8 mouse cellular contexts compared by ENCODE assay signal in genomic region chr2:168553541-168553961, GRCm38 (mm10). TPM values are rescaled to one million over a fixed set of nuclear protein-coding genes. Genes with fewer than 3 reads are reported as not detected.
DNase-seq lines count a peak whose midpoint lies in the region; ATAC-seq and TF ChIP-seq lines count a peak whose summit lies in the region.

No protein-coding gene starts in this region.

- peaks cover 48% of the 10 kb centered on the region for H3K27me3 ChIP-seq in midbrain, embryonic 10.5 days (ENCODE audit: low read depth, poor library complexity, severe bottlenecking)
- H3K27me3 ChIP-seq in midbrain, embryonic 11.5 days (ENCODE audit: control insufficient read depth, insufficient read depth, low read length): no peaks in the 10 kb centered on the region
- H3K27me3 ChIP-seq in heart, postnatal 0 days (ENCODE audit: control insufficient read depth, insufficient read depth, low read length): no peaks in the 10 kb centered on the region
- H3K27me3 ChIP-seq in liver, embryonic 16.5 days (ENCODE audit: control insufficient read depth, insufficient read depth, low read depth, low read length): peaks cover 7% of the 10 kb centered on the region; the same call in 1 of the 2 replicates
- no peaks in the 10 kb centered on the region for H3K27me3 ChIP-seq in stomach, embryonic 16.5 days (ENCODE audit: control insufficient read depth, insufficient read depth, low read length)
- no peaks in the 10 kb centered on the region for H3K27me3 ChIP-seq in forebrain, postnatal 0 days (ENCODE audit: insufficient read depth, low read length)

- TF ChIP-seq EP300 in heart, postnatal 0 days (IDR thresholded peaks at IDR 0.05; ENCODE audit: low read depth): no peak

- 67% methylated on average over 18 of the region's 18 CpGs for WGBS in midbrain, embryonic 10.5 days
- WGBS in midbrain, embryonic 11.5 days: 66% methylated on average over 18 of the region's 18 CpGs
- WGBS in heart, postnatal 0 days: 23% methylated on average over 18 of the region's 18 CpGs
- WGBS in liver, embryonic 16.5 days (ENCODE audit: insufficient replicate concordance): 6% methylated on average over 18 of the region's 18 CpGs
- 23% methylated on average over 18 of the region's 18 CpGs for WGBS in stomach, embryonic 16.5 days
- 50% methylated on average over 18 of the region's 18 CpGs for WGBS in forebrain, postnatal 0 days

- no peaks in the 10 kb centered on the region for H3K9me3 ChIP-seq in midbrain, embryonic 10.5 days (replicated peaks)
- no peaks in the 10 kb centered on the region for H3K9me3 ChIP-seq in midbrain, embryonic 11.5 days (ENCODE audit: control insufficient read depth, low read length)
- H3K9me3 ChIP-seq in heart, postnatal 0 days (replicated peaks; ENCODE audit: control insufficient read depth, low read length): no peaks in the 10 kb centered on the region
- H3K9me3 ChIP-seq in liver, embryonic 16.5 days (replicated peaks; ENCODE audit: control insufficient read depth, low read length): no peaks in the 10 kb centered on the region
- H3K9me3 ChIP-seq in stomach, embryonic 16.5 days (replicated peaks; ENCODE audit: control insufficient read depth, low read length): no peaks in the 10 kb centered on the region
- no peaks in the 10 kb centered on the region for H3K9me3 ChIP-seq in forebrain, postnatal 0 days (ENCODE audit: low read length)

- no peak overlapping the region for H3K9ac ChIP-seq in midbrain, embryonic 11.5 days (ENCODE audit: low read length)
- no peak overlapping the region; the same call in 1 of the 2 replicates for H3K9ac ChIP-seq in heart, postnatal 0 days (replicated peaks; ENCODE audit: low read depth, low read length)
- H3K9ac ChIP-seq in liver, embryonic 16.5 days (ENCODE audit: low read depth, low read length): no peak overlapping the region
- H3K9ac ChIP-seq in stomach, embryonic 16.5 days (ENCODE audit: low read length): 0 out of 2 replicates have a peak overlapping the region, but pooled peaks have one; percentile 1
- no peak overlapping the region for H3K9ac ChIP-seq in forebrain, postnatal 0 days

- H3K4me2 ChIP-seq in midbrain, embryonic 11.5 days: no peak overlapping the region
- 0 out of 2 replicates have a peak overlapping the region, but pooled peaks have one; percentile 28 for H3K4me2 ChIP-seq in heart, postnatal 0 days (ENCODE audit: low read depth, low read length)
- H3K4me2 ChIP-seq in liver, embryonic 16.5 days (ENCODE audit: low read depth, low read length): no peak overlapping the region
- H3K4me2 ChIP-seq in stomach, embryonic 16.5 days (ENCODE audit: low read depth, low read length): no peak overlapping the region
- no peak overlapping the region for H3K4me2 ChIP-seq in forebrain, postnatal 0 days (ENCODE audit: low read depth)

- no peak for DNase-seq in midbrain, embryonic 10.5 days (ENCODE audit: low spot score)
- no peak for DNase-seq in midbrain, embryonic 11.5 days (ENCODE audit: low spot score, missing footprints)
- DNase-seq in heart, postnatal 0 days (ENCODE audit: low spot score): no peak
- DNase-seq in MN1 (ENCODE audit: low spot score): no peak
- no peak for DNase-seq in forebrain, postnatal 0 days
- no peak for DNase-seq in layer of hippocampus, postnatal 10 days (ENCODE audit: low spot score in 2 of 2)

- H3K4me3 ChIP-seq in midbrain, embryonic 10.5 days: no peak overlapping the region
- no peak overlapping the region for H3K4me3 ChIP-seq in midbrain, embryonic 11.5 days (ENCODE audit: low read depth, low read length)
- H3K4me3 ChIP-seq in heart, postnatal 0 days (ENCODE audit: low read depth, low read length): no peak overlapping the region
- H3K4me3 ChIP-seq in liver, embryonic 16.5 days (ENCODE audit: low read depth, low read length): no peak overlapping the region
- no peak overlapping the region for H3K4me3 ChIP-seq in stomach, embryonic 16.5 days (replicated peaks; ENCODE audit: low read length)
- no peak overlapping the region for H3K4me3 ChIP-seq in forebrain, postnatal 0 days (ENCODE audit: low read depth, low read length)

- no peak for ATAC-seq in midbrain, embryonic 11.5 days (ENCODE audit: low FRiP score)
- ATAC-seq in heart, postnatal 0 days (ENCODE audit: insufficient read depth, low read depth): peak; percentile 24; the same call in 1 of the 2 replicates
- peak; percentile 18 for ATAC-seq in liver, embryonic 16.5 days (ENCODE audit: low read depth)
- ATAC-seq in stomach, embryonic 16.5 days (ENCODE audit: insufficient read depth, low FRiP score): peak; percentile 26; the same call in 1 of the 2 replicates
- no peak for ATAC-seq in forebrain, postnatal 0 days

- no peaks in the 10 kb centered on the region for H3K36me3 ChIP-seq in midbrain, embryonic 10.5 days
- no peaks in the 10 kb centered on the region for H3K36me3 ChIP-seq in midbrain, embryonic 11.5 days (ENCODE audit: control insufficient read depth, insufficient read depth, low read length)
- no peaks in the 10 kb centered on the region for H3K36me3 ChIP-seq in heart, postnatal 0 days (replicated peaks; ENCODE audit: control insufficient read depth, insufficient read depth, low read length)
- no peaks in the 10 kb centered on the region for H3K36me3 ChIP-seq in liver, embryonic 16.5 days (ENCODE audit: control insufficient read depth, insufficient read depth)
- H3K36me3 ChIP-seq in stomach, embryonic 16.5 days (ENCODE audit: control insufficient read depth, insufficient read depth, low read length): no peaks in the 10 kb centered on the region
- no peaks in the 10 kb centered on the region for H3K36me3 ChIP-seq in forebrain, postnatal 0 days (ENCODE audit: insufficient read depth)

- TF ChIP-seq CTCF in heart, postnatal 0 days (IDR thresholded peaks at IDR 0.05; ENCODE audit: low read depth): no peak
- TF ChIP-seq CTCF in forebrain, postnatal 0 days (IDR thresholded peaks at IDR 0.05; ENCODE audit: low read depth): no peak

- H3K4me1 ChIP-seq in midbrain, embryonic 10.5 days: peaks cover 69% of the 10 kb centered on the region
- H3K4me1 ChIP-seq in midbrain, embryonic 11.5 days (ENCODE audit: control insufficient read depth, insufficient read depth, low read length): peaks cover 6% of the 10 kb centered on the region
- peaks cover 40% of the 10 kb centered on the region for H3K4me1 ChIP-seq in heart, postnatal 0 days (ENCODE audit: control insufficient read depth, insufficient read depth)
- H3K4me1 ChIP-seq in liver, embryonic 16.5 days (ENCODE audit: control insufficient read depth, low read depth, low read length): no peaks in the 10 kb centered on the region; the same call in none of the 2 replicates
- H3K4me1 ChIP-seq in stomach, embryonic 16.5 days (ENCODE audit: control insufficient read depth, insufficient read depth, low read length): peaks cover 43% of the 10 kb centered on the region
- H3K4me1 ChIP-seq in forebrain, postnatal 0 days (ENCODE audit: insufficient read depth): no peaks in the 10 kb centered on the region

- peak overlapping the region; percentile 38; the same call in 1 of the 2 replicates for H3K27ac ChIP-seq in midbrain, embryonic 10.5 days (replicated peaks)
- no peak overlapping the region for H3K27ac ChIP-seq in midbrain, embryonic 11.5 days (ENCODE audit: low read depth, low read length)
- no peak overlapping the region for H3K27ac ChIP-seq in heart, postnatal 0 days (ENCODE audit: low read depth)
- H3K27ac ChIP-seq in liver, embryonic 16.5 days (ENCODE audit: low read length): no peak overlapping the region
- H3K27ac ChIP-seq in stomach, embryonic 16.5 days (ENCODE audit: low read length): no peak overlapping the region
- H3K27ac ChIP-seq in forebrain, postnatal 0 days (ENCODE audit: low read depth, low read length): no peak overlapping the region

RNA-seq across cellular contexts. Expression of gene Nfatc2, which starts 47.9 kb away (rescaled TPM):
- 0.54 and 0.61 TPM in 2 replicates for polyA plus RNA-seq in midbrain, embryonic 10.5 days (2016; fragmentation: Nextera tagmentation; extraction: Ambion mirVana)
- polyA plus RNA-seq in midbrain, embryonic 11.5 days (2014; fragmentation: Nextera tagmentation; extraction: Ambion mirVana): 0.66 and 0.72 TPM in 2 replicates
- 7.4 and 10.1 TPM in 2 replicates for total RNA-seq in heart, postnatal 0 days (2014; rRNA removed; ENCODE audit: low replicate concordance)
- 7.3 and 8.2 TPM in 2 replicates for polyA plus RNA-seq in heart, postnatal 0 days (2015; fragmentation: Nextera tagmentation; extraction: Ambion mirVana)
- polyA plus RNA-seq in liver, embryonic 16.5 days (2015; fragmentation: Nextera tagmentation; extraction: Ambion mirVana): 0.09 and 0.25 TPM in 2 replicates
- polyA plus RNA-seq in stomach, embryonic 16.5 days (2015; fragmentation: Nextera tagmentation; extraction: Ambion mirVana): 3.1 and 3.3 TPM in 2 replicates
- total RNA-seq in forebrain, postnatal 0 days (2014; rRNA removed): 2.1 and 3.1 TPM in 2 replicates
- polyA plus RNA-seq in forebrain, postnatal 0 days (2015; fragmentation: Nextera tagmentation; extraction: Ambion mirVana): 2.0 and 3.2 TPM in 2 replicates
- 10 to 100 TPM; 18.6 to 20.5 TPM for total RNA-seq in layer of hippocampus, postnatal 10 days (2021)

Comparison
In these comparisons a context has a peak if more than half of its experiments do, and no peak if none do; other contexts are left out.
1. ATAC-seq: peak in heart, postnatal 0 days (single experiment), liver, embryonic 16.5 days (single experiment) and stomach, embryonic 16.5 days (single experiment); none in midbrain, embryonic 11.5 days (single experiment) and forebrain, postnatal 0 days (single experiment).